Mouse (Mus musculus) MN1 (cell line): ENCODE measurements at regions not wholly inside any gene's neighbourhood (a gene's known extent, or its start where the extent isn't known, plus 50 kb on each side); places are given as distances from the start of the nearest gene placed in this dataset.

Experiments used
- DNase-seq: peaks from one replicate; pipeline ENCODE4 v3.0.0-alpha.2; 2016; ENCODE audit warnings: low spot score

GRCm38 (mm10) chr12:58901931-58902330, 109.9 kb downstream of the Sec23a start:
- DNase-seq, result no peak

GRCm38 (mm10) chr12:58875808-58876207, 136.0 kb downstream of the Sec23a start:
- DNase-seq, result no peak

- DNase-seq, result no peak
Observed at GRCm38 (mm10) chr12:58872465-58872864, 139.4 kb downstream of the Sec23a start.

GRCm38 (mm10) chr12:58856498-58856897, 155.3 kb downstream of the Sec23a start:
- DNase-seq, result no peak

- no peak for DNase-seq
Observed at GRCm38 (mm10) chr12:58851677-58852385, 160.0 kb downstream of the Sec23a start.

- DNase-seq, result no peak
Observed at GRCm38 (mm10) chr12:58829656-58830055, 182.2 kb downstream of the Sec23a start.

- no peak for DNase-seq
Observed at GRCm38 (mm10) chr12:58827864-58828263, 184.0 kb downstream of the Sec23a start.

- DNase-seq, result no peak
Observed at GRCm38 (mm10) chr12:58825139-58825921, 186.5 kb downstream of the Sec23a start.

- no peak for DNase-seq
Observed at GRCm38 (mm10) chr12:58822971-58823370, 188.8 kb downstream of the Sec23a start.

GRCm38 (mm10) chr12:58804068-58804467, 207.7 kb downstream of the Sec23a start:
- no peak for DNase-seq

GRCm38 (mm10) chr12:58802410-58802809, 209.4 kb downstream of the Sec23a start:
- peak; percentile 18 for DNase-seq
